Mouse (Mus musculus): Measurements from ENCODE around the gene Crkl.
"Not testable (repeated sequence)": the region's sequence is repeated elsewhere in the genome, so short reads cannot be mapped to it uniquely, and the experiment has no call there.

Gene Crkl

DNA sequence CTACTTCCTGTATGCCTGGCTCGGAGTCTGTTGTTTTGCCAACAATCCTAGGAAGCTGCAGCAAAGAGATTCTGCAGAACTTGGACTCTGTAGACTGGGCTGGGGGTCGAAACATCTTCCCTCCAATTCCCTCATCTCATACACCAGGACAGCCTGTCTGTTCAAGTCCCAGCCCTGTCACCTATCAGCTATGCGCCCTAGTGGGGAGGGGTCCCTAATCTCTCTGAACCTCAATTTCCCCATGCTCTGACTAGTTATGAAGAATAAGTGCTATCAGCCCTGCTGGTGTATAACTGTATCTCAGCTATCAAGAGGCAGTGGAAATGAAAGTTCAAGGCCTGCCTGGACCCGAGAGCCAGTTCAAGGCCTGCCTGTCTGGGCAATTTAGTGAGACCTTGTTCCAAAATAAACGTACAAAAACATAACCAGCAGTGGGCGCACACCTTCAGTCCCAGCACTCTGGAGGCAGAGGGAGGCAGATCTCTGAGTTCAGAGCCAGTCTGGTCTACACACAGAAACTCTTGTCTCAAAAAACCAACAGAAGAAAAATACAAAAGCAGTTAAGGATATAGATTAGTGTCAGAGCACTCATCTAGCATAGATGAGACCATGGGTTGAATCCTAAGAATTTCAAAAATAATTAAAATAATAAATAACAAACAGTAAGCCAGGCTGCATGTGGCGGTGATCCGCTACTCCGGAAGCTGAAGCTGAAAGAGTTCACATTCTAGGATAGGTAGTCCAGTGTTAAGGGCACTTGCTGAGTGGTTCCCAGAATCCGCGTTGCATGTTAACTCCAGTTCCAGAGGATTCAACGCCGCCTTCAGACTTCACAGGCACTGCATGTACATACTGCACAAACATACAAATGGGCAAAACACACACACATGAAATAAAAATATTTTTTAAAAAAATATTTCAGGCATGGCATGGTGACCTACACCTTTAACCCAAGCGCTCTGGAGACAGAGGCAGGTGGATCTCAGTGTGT is 37.0 kb downstream of the Crkl start:
- DNase-seq: peak; percentile 74

GRCm38 (mm10) chr16:17489469-17490111 is 37.8 kb downstream of the Crkl start, which contains the start of gene Aifm3:
Aifm3 (plus strand) TSS chr16:17489611.
- peak; percentile 91 for DNase-seq

DNA sequence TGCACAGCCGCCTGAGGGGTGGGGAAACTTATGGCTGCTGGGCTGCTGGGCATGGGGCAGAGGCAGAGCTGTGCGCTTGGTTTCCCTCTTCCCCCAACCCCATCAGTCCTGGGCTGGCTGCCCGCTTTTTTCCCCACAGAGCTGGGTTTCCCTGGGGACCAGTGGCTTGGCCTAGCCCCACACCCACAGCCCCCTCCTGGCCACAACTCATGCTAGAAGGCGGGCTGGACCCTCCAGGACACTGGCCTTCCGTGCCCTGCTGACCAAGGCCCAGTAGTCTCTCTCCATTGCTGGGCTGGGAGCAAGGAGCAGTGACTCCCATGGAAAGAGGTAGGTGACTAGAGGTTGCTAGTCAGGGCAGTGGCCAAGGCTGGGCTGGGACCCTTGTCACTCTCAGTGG is 39.4 kb downstream of the Crkl start:
- DNase-seq: peak; percentile 84

DNA sequence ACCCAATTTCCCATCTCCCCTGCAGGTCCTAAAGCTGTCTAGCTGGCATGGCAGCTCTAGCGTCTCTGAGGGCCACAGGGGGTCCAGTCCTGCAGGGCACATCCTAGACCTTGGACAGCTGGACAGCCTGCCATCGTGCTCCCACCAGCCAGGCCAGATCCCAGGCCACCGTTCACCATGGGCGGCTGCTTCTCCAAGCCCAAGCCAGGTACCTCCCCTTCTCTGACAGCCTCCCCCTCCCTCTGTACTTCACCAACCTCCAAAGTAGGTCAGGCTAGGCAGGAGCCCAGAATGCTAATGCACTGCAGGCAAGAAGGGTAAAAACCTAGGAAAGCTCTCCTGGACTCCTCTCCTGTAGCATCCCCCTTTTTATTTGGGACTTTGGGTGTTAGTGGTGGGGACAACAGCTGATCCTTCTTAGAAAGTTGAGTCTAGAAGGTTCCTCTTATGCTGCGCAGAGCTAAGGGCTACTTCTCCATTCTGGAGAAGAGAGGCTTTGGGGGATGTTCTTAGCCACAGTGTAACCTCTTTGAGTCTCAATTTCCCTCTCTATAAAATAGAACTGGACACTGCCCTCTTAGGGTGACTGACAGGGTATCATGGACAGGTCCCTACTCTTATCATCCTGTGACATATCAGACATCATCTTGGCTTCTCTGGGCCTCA is 40.2 kb downstream of the Crkl start:
- DNase-seq: no peak

DNA sequence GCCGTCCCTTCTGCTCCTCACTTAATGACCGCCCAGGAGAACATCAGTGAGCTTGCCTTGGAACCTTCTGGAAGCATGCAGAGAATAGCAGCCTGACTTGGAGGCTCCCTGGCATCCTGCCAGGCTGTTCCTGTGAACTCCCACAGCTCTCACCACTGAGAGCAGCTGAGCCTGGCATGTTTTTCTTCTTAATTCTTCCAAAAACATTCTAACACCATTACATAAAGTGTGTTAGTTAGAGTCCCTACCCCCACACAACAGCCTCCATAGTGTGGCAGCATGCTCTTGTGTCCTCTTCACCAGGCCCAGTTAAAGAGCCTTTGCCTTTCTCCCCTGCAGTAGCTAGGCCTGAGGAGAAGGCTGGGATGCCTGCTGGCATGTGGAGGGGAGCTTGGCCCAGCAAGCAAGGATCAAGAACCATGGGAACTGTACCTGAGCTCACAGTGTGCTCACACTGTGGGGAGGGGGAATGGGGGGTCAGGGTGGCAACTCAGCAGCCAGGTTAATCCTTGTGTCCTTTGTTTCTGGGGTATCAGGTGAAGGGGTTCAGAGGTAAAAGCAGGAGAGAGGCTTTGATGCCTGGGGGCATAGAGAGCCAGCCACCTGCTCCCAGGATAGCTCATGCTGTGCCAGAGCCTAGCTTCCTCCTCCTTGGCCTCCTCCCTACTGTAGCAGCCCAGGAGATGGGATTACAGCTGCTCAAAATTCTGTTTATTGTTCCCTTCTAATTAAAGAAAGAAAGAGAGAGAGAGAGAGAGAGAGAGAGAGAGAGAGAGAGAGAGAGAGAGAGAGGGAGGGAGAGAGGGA is 44.9 kb downstream of the Crkl start:
- DNase-seq: no peak

GRCm38 (mm10) chr16:17499249-17499883 is 47.6 kb downstream of the Crkl start:
- peak; percentile 84 for DNase-seq

DNA sequence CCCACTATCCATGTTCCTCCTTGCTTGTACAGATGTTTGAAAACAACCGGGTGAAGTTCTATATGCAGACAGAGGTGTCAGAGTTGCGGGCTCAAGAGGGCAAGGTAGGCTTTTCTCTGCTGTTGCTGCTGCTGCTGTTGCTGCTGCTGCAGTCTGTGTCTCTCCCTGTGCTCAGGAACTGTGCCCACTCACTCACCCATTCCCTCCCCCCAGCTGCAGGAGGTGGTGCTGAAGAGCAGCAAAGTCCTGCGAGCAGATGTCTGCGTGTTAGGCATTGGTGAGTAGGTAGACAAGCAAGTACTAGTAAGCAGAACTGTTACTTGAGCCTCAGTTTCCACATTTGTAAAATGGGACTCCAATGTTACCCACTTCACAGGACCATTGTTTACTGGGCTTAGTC is 50.9 kb downstream of the Crkl start:
- no peak for DNase-seq

GRCm38 (mm10) chr16:17507018-17507552 is 55.3 kb downstream of the Crkl start:
- no peak for DNase-seq

- not testable (repeated sequence) for DNase-seq
Observed at GRCm38 (mm10) chr16:17508031-17508430, 56.2 kb downstream of the Crkl start.

GRCm38 (mm10) chr16:17508546-17509239 is 56.9 kb downstream of the Crkl start, which contains the start of gene Lztr1:
Lztr1 (plus strand) TSS chr16:17508688.
- peak; percentile 99 for DNase-seq

- no peak for DNase-seq
Observed at GRCm38 (mm10) chr16:17509240-17509597, 57.4 kb downstream of the Crkl start.

DNA sequence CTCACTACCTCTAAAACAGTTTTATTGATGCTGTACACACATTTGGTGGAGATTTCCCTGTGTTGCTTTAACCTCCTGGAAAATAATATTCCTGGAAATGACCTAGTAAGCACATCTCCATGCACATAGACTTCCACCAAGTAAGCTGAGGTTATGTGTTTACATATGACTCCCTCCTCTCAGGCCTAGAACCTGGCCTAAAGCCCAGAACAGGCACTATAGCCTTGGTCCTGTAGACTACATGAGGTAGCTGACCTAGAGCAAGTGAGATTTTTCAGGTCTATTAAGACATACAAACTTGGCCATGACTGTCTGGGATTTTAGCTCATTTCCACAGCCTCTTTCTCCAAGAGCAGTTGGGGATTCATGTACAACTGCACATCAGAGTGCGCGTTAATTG is 58.4 kb downstream of the Crkl start:
- DNase-seq: no peak

- DNase-seq: no peak
Observed at GRCm38 (mm10) chr16:17510686-17511085, 58.9 kb downstream of the Crkl start.

GRCm38 (mm10) chr16:17511431-17511830 is 59.6 kb downstream of the Crkl start:
- DNase-seq: no peak

- DNase-seq: no peak
Observed at GRCm38 (mm10) chr16:17518910-17519309, 67.1 kb downstream of the Crkl start.

DNA sequence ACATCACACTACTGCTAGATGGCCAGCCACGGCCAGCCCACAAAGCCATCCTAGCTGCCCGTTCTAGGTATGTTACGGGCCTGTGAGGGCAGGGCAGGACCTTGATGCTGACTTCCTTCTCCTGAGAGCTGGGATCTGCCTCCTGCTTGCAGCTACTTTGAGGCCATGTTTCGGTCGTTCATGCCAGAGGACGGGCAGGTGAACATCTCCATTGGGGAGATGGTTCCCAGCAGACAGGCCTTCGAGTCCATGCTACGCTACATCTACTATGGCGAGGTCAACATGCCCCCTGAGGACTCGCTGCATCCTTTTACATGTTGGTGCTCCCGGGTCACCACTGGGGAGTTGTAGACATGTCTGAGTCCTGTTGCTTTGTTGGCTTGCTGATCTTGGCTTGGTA is 72.4 kb downstream of the Crkl start:
- peak; percentile 84 for DNase-seq

DNA sequence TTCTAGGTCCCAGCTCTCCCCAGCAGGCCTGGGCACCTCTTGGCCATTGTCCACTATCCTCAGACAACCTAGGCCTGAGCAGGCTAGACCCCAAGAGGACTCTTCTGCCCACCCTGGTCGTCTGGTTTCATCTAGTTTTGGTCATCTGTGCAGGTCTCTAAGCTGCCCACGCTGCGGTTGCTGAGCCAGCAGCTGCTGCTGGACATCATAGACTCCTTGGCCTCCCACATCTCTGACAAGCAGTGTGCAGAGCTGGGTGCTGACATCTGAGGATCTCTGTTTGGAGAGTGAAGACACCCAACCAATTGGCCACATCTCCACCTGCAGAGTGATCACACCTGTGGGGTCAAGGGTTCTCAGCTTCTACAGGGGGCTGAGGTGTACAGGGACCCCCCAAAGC is 73.7 kb downstream of the Crkl start:
- DNase-seq: peak; percentile 88

DNA sequence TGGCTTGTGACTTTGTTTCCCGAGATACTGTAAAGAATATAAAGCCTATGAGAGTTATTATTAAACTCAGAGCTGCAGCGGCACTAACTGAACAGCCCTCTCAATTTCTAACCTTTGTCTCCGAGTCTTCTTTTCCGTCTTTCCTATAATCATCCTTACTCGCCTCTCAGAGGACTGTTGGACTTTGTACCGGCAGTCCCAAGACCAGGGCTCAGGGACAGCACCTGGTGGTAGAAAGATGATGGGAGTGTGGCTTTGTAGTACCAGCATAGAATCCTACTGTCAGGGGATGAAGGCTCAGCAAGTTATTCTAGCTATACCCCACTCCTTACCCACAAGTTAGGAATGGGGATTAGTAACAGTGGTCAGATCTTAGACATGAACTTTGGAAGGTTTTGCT is 74.4 kb downstream of the Crkl start:
- DNase-seq: no peak

DNA sequence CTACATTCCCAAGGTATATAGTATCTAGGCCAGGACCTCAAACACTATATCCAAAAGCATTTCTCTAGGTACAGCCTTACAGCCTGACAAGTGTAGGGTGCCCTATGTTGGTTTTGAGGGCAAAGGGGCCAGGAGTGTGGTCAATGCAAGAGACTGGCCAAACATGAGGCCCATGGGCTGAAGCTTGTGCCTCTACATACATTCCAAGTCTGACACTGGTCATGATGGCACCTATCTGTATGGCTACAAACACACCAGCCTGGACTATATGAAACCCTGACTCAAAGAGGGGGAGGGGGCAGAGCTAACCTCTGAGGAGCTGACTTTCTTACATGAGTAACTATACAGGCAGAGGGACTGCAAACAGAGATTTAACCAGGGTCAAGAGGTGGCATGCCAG is 75.8 kb downstream of the Crkl start:
- DNase-seq: peak; percentile 81

DNA sequence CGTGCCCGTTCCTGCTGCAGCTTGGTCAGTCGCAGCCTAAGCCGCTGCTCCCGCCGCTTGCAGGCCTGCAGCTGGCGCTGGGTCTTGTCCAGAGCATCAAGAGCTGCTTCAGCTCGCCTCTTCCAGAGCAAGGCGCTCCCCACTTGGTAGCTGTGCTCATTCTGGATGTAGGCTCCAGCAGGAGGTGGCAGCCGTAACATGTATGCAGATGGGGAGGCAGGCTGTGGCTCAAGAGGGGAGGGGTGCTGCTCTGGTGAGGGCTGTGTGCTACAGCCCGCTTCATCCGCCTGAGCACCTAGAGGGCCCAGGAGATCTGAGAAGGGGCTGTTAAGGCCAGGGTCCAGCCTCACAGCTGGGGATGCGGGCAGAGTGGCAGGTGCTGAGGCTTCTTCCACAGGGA is 76.5 kb downstream of the Crkl start:
- peak; percentile 90 for DNase-seq

- DNase-seq: peak; percentile 94
Observed at GRCm38 (mm10) chr16:17529981-17530586, 78.3 kb downstream of the Crkl start.
